Mouse (Mus musculus) heart, embryonic 16.5 days (tissue): Measurements from ENCODE around the gene Tanc2. TPM values are rescaled to one million over a fixed set of nuclear protein-coding genes. Genes with fewer than 3 reads are reported as not detected.

Source experiments
- ATAC-seq: fragments of 200-750 bp; cut with Nextera tagmentation; replicated peaks from 2 replicates; pipeline ENCODE4 v1.8.0; 2017; ENCODE audit warnings: moderate number of reproducible peaks; ENCODE audit not compliant: insufficient read depth, low FRiP score; ENCODE audit errors: extremely low read depth
- H3K27ac ChIP-seq: fragments of 300-500 bp; sonication (generic); 2 replicates; pipeline ENCODE4 v1.5.1; 2014; ENCODE audit warnings: mild to moderate bottlenecking, low read length, control low read depth, moderate library complexity
- H3K27me3 ChIP-seq: fragments of 300-500 bp; sonication (generic); 2 replicates; pipeline ENCODE4 v1.6.1; 2014; ENCODE audit warnings: low read length, mixed read lengths; ENCODE audit not compliant: control insufficient read depth, insufficient read depth
- H3K36me3 ChIP-seq: fragments of 300-500 bp; sonication (generic); 2 replicates; pipeline ENCODE4 v1.6.1; 2014; ENCODE audit not compliant: control insufficient read depth, insufficient read depth
- H3K4me1 ChIP-seq: fragments of 300-500 bp; sonication (generic); 2 replicates; pipeline ENCODE4 v1.6.1; 2014; ENCODE audit warnings: low read length, mixed read lengths; ENCODE audit not compliant: control insufficient read depth, insufficient read depth
- H3K4me2 ChIP-seq: fragments of 300-500 bp; sonication (generic); 2 replicates; pipeline ENCODE4 v1.6.1; 2014; ENCODE audit warnings: low read depth, mild to moderate bottlenecking, control low read depth, low read length
- H3K4me3 ChIP-seq: fragments of 300-500 bp; sonication (generic); 2 replicates; pipeline ENCODE4 v1.5.1; 2014; ENCODE audit warnings: mild to moderate bottlenecking, control low read depth, low read length
- H3K9ac ChIP-seq: fragments of 300-500 bp; sonication (generic); 2 replicates; pipeline ENCODE4 v1.6.1; 2014; ENCODE audit warnings: low read length, control low read depth
- H3K9me3 ChIP-seq: fragments of 300-500 bp; sonication (generic); replicated peaks from 2 replicates; pipeline ENCODE4 v1.6.1; 2016; ENCODE audit warnings: low read length; ENCODE audit not compliant: control insufficient read depth
- WGBS: fragments of 180-500 bp; shearing (Covaris S2); extraction: QIAGEN DNeasy Blood & Tissue Kit; methylation state at CpG from one replicate; pipeline ENCODE4 v1.1.7; 2014; 5-methylcytosine and 5-hydroxymethylcytosine counted together
- polyA plus RNA-seq: library from polyadenylated mRNA; unstranded; fragments of >200 nt; fragmentation: Nextera tagmentation; extraction: Ambion mirVana; gene quantifications from 2 replicates; pipeline ENCODE4 v1.2.1, GENCODE M21; 2015

Gene Tanc2
- polyA plus RNA-seq, 1 experiment from 2014 or later = 8.0 TPM

DNA sequence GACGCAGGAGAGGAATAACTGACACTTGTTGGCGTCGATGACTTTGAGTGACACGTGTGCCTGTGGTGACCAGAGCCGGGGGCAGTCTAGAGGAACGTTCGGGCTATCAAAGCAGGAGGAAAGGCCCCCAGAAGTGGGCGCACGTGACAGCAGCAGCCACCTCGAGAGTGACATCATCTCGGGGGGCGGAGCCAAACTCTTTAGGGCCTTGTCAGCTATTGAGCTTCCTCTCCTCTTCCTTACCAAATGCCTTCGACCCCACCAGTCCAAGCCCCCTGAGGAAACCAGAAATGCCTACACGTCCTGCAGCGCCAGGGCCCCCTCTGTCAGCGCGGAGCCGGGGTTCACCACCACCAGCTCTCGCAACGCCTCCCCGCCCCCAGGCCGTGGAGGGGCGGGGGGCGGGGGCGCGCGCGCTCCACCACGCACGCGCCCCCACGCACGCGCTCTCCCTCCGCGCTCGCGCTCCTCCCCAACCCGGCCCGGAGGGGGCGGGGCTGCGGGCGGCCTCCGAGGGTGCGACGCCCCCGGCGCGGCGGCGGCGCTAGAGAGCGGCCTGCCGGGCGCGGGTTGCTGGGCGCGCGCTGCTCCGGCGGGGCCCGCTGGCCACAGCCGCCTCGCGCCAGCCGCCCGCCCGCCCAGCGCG is 432 bp upstream of the Tanc2 start:
- Histone ChIP-seq H3K4me1 (peaks cover 8% of the 10 kb centered on the region), H3K27me3 (no peaks in the 10 kb centered on the region), H3K9me3 (peaks cover 4% of the 10 kb centered on the region), H3K36me3 (no peaks in the 10 kb centered on the region), H3K4me2 (peak overlapping the region; percentile 81), H3K9ac (peak overlapping the region; percentile 98), H3K27ac (peak overlapping the region; percentile 93), H3K4me3 (peak overlapping the region; percentile 95)
- ATAC-seq = peak; percentile 91
- under 1% methylated on average over 54 of the region's 70 CpGs for WGBS

DNA sequence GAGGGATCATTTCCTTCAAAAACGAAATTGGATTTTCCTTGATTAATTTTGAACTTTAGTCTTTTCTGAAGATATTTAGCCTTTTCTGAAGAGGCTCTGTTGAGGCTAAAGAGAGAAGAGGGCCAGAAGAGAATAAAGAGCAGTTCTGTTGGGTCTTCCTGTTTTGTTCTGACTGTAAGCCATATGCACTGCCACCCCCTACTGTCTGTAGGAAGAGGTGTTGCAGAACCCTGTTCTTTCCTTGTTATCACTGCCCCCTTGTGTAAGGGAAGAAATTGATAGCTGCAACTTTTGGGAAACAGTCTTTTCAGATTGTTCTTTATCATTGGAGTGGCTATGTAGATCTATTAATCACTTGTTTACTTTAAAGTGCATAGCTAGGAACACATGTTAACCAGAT is 2.1 kb downstream of the Tanc2 start:
- peaks cover 8% of the 10 kb centered on the region for H3K4me1 ChIP-seq
- ATAC-seq = no peak
- no peaks in the 10 kb centered on the region for H3K9me3 ChIP-seq
- no peak overlapping the region for H3K4me3 ChIP-seq
- H3K4me2 ChIP-seq = no peak overlapping the region
- no peak overlapping the region for H3K27ac ChIP-seq
- H3K36me3 ChIP-seq = no peaks in the 10 kb centered on the region
- 15% methylated on average over 1 of the region's 1 CpGs for WGBS
- H3K9ac ChIP-seq = no peak overlapping the region
- no peaks in the 10 kb centered on the region for H3K27me3 ChIP-seq

DNA sequence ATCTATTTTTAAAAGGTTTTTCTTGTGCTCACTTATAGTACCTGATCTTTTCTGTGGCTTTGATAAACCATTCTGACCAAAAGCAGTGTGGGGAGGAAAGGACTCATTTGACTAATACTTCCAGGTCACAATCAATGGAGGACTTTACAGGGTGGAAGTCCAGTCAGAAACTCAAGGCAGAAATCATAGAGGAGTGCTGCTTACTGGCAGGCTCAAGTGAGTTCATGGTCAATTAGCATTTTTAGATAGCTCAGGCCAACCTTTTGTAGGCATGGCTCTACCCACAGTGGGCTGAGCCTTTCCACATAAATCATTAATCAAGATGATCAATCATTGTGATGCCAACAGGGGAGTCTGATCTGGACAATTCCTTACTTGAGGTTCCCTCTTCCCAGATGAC is 12.4 kb downstream of the Tanc2 start:
- no peak for ATAC-seq

DNA sequence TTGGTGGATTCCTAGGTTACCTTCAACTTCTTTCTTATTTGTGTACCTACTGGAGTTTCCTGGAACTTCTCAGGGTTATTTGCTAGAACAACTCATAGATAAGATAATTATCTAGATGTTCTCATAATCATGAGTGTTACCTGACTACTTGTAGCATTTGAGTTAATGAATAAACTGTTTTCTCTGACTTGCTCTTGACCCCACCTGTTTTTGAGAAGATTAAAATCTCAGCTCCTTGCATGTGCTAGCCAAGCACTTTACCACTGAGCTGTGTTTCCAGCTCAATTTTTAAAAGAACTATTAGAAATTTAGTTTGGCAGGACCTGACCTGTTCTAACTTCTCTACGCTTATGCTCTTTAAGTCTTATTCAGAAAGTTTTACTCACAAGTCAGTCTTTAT is 36.4 kb downstream of the Tanc2 start:
- 94% methylated on average over 1 of the region's 1 CpGs for WGBS
- H3K27ac ChIP-seq = no peak overlapping the region
- no peak for ATAC-seq

More for the DNA sequence above, 12.4 kb downstream of the Tanc2 start:
- H3K27ac ChIP-seq = no peak overlapping the region
- no peaks in the 10 kb centered on the region for H3K27me3 ChIP-seq
- H3K4me3 ChIP-seq = no peak overlapping the region
- H3K9ac ChIP-seq = no peak overlapping the region
- no peak overlapping the region for H3K4me2 ChIP-seq
- H3K36me3 ChIP-seq = no peaks in the 10 kb centered on the region
- H3K4me1 ChIP-seq = peaks cover 2% of the 10 kb centered on the region; the same call in 1 of the 2 replicates
- no peaks in the 10 kb centered on the region for H3K9me3 ChIP-seq

DNA sequence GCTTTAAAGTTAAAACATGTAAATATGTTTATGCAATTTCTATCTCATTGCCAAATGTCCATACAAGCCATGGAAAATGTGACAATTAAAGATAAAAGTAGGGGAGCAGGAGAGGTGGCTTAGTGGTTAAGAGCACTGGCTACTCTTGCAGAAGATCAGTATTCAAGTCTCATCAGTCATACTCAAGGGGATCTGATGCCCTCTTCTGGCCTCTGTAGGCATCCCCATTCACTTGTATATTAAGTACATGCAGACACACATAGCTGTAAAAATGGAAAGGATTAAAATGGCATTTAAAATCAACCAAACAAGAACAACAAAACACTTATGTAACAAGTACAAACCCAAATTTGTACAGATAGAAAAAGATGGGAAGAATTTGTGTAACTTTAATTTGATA is 54.2 kb downstream of the Tanc2 start:
- Histone ChIP-seq H3K27me3 (no peaks in the 10 kb centered on the region), H3K27ac (no peak overlapping the region), H3K9me3 (no peaks in the 10 kb centered on the region), H3K4me1 (no peaks in the 10 kb centered on the region), H3K4me2 (no peak overlapping the region), H3K9ac (no peak overlapping the region), H3K4me3 (no peak overlapping the region), H3K36me3 (no peaks in the 10 kb centered on the region)
- no peak for ATAC-seq

More for the DNA sequence above, 36.4 kb downstream of the Tanc2 start:
- Histone ChIP-seq H3K9ac (no peak overlapping the region), H3K4me3 (no peak overlapping the region), H3K27me3 (no peaks in the 10 kb centered on the region), H3K4me1 (peaks cover 4% of the 10 kb centered on the region; the same call in 1 of the 2 replicates), H3K9me3 (no peaks in the 10 kb centered on the region), H3K36me3 (no peaks in the 10 kb centered on the region; the same call in 1 of the 2 replicates), H3K4me2 (no peak overlapping the region)

DNA sequence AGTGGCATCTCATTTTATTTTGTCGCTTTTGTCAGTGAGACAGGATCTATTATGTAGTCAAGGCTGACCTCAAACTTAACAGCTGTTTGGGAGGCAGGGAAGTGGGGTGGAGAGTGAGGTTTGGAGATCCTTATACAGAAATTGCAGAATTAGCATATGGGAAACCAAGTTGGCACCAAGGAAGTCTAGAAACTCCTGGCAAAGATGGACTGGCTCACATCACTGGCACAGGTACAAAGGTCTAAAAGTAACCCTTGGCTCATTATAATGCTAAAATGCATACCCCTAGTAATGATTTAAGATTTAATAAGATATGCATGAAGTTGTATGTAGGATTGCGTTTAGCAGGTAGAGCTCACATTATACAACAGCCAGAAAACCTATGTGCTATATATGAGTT is 58.2 kb downstream of the Tanc2 start:
- Histone ChIP-seq H3K4me2 (no peak overlapping the region), H3K9ac (no peak overlapping the region), H3K4me3 (no peak overlapping the region), H3K27me3 (no peaks in the 10 kb centered on the region), H3K36me3 (no peaks in the 10 kb centered on the region), H3K9me3 (no peaks in the 10 kb centered on the region), H3K4me1 (no peaks in the 10 kb centered on the region), H3K27ac (no peak overlapping the region)
- no peak for ATAC-seq
- WGBS = 91% methylated on average over 2 of the region's 2 CpGs

DNA sequence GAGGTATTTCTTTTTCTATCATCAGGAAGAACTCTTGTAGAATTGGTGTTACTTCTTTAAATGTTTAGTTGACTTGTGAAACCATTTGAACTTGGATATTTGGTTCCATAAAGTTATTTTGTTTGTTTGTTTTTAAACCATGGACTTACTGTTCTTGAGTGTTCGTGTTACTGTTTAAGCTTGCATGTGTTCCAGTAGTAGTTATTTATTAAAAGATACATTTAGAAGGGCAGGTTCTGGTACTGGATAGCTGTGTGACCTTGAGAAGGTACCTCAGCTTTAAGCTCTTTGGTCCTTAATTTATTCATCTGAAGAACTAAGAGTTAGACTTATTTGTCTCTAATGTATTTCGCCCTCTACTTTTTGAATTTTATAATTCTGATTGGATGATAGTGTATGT is 64.8 kb downstream of the Tanc2 start:
- no peak overlapping the region for H3K27ac ChIP-seq
- H3K9me3 ChIP-seq = no peaks in the 10 kb centered on the region
- no peak for ATAC-seq
- H3K4me3 ChIP-seq = no peak overlapping the region
- no peaks in the 10 kb centered on the region for H3K27me3 ChIP-seq
- 89% methylated on average over 2 of the region's 2 CpGs for WGBS
- H3K36me3 ChIP-seq = no peaks in the 10 kb centered on the region
- H3K4me1 ChIP-seq = peaks cover 3% of the 10 kb centered on the region
- H3K9ac ChIP-seq = no peak overlapping the region
- H3K4me2 ChIP-seq = no peak overlapping the region

DNA sequence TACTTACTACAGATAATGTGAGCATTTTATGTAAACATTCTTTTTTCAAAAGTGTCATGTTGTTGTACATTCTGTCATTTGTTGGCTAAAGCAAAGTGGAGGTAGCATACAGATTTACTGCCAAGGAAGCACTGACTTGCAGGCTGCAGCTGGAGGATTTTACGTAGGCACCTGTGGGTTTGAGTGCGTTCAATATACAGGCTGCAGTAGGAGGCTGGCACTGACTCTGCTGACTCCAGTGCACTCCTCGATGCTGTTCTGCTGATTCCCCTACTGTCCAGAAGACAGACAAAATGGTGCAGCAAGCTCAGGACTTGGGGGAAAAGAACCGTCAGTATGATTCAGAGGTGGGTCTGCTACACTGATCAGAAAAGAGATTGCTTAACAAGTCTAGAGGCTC is 65.5 kb downstream of the Tanc2 start:
- no peak for ATAC-seq
- H3K9me3 ChIP-seq = no peaks in the 10 kb centered on the region
- 65% methylated on average over 4 of the region's 4 CpGs for WGBS
- no peaks in the 10 kb centered on the region for H3K36me3 ChIP-seq
- no peaks in the 10 kb centered on the region for H3K27me3 ChIP-seq
- no peak overlapping the region for H3K9ac ChIP-seq
- H3K4me1 ChIP-seq = peaks cover 3% of the 10 kb centered on the region
- no peak overlapping the region for H3K4me2 ChIP-seq
- no peak overlapping the region for H3K27ac ChIP-seq
- H3K4me3 ChIP-seq = no peak overlapping the region

DNA sequence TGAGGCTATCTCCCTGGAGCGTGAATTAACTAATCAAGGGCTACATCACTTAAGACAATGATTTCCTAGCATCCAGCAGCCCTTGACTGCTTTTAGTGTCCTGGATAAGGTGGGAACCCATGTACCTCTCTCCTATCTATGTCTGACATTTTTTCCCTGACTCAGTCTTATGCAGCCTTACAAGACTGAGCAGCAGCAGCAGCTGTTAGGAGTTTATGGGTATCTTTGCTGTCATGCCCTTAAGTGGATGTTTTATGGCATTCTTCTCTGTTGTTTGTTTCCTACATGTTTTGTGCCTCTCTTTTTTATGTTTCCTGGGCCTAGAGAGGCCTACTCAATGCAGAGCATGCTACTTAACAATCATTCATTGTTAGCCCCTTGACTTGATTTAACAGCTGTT is 78.1 kb downstream of the Tanc2 start:
- Histone ChIP-seq H3K36me3 (no peaks in the 10 kb centered on the region), H3K4me2 (no peak overlapping the region), H3K9ac (no peak overlapping the region), H3K4me1 (no peaks in the 10 kb centered on the region), H3K27me3 (no peaks in the 10 kb centered on the region), H3K9me3 (no peaks in the 10 kb centered on the region), H3K27ac (no peak overlapping the region), H3K4me3 (no peak overlapping the region)
- WGBS = 87% methylated on average over 1 of the region's 1 CpGs
- ATAC-seq = no peak
